Mouse (Mus musculus) C2C12 (cell line): Measurements from ENCODE around the gene Sdcbp2. TPM values are rescaled to one million over a fixed set of nuclear protein-coding genes. Genes with fewer than 3 reads are reported as not detected.

Source experiments
- H3K27me3 ChIP-seq: one replicate; pipeline ENCODE4 v1.6.1; 2011; ENCODE audit not compliant: control insufficient read depth, insufficient read depth, insufficient read length
- H3K36me3 ChIP-seq: one replicate; pipeline ENCODE4 v1.6.1; 2011; ENCODE audit not compliant: control insufficient read depth, insufficient read depth
- H3K4me3 ChIP-seq: one replicate; pipeline ENCODE4 v1.5.1; 2011; ENCODE audit warnings: mild to moderate bottlenecking, control low read depth; ENCODE audit not compliant: poor library complexity, insufficient read depth, severe bottlenecking
- H3K79me2 ChIP-seq: one replicate; pipeline ENCODE4 v1.6.1; 2011; ENCODE audit not compliant: control insufficient read depth, insufficient read depth
- H3K79me3 ChIP-seq: one replicate; pipeline ENCODE4 v1.6.1; 2011; ENCODE audit warnings: low read depth, control low read depth
- H3ac ChIP-seq: one replicate; pipeline ENCODE3; 2011; ENCODE audit warnings: low read depth; ENCODE audit not compliant: control insufficient read depth, insufficient read length
- CEBPB ChIP-seq: IDR thresholded peaks from one replicate; pipeline ENCODE4 v1.6.1; 2011; ENCODE audit warnings: low read depth, mild to moderate bottlenecking, control low read depth, moderate library complexity
- CTCF ChIP-seq: IDR thresholded peaks from one replicate; pipeline ENCODE4 v1.5.1; 2011; ENCODE audit not compliant: control insufficient read depth, insufficient read depth, insufficient read length
- FOSL1 ChIP-seq: IDR thresholded peaks from one replicate; pipeline ENCODE4 v1.8.0; 2011; ENCODE audit warnings: mild to moderate bottlenecking, low read length; ENCODE audit not compliant: poor library complexity, insufficient read depth, severe bottlenecking
- MAX ChIP-seq: IDR thresholded peaks from one replicate; pipeline ENCODE4 v1.6.1; 2011; ENCODE audit warnings: mild to moderate bottlenecking, control low read depth
- MYOD1 ChIP-seq: IDR thresholded peaks from one replicate; pipeline ENCODE4 v1.6.1; 2011; ENCODE audit warnings: low read depth; ENCODE audit not compliant: control insufficient read depth, insufficient read length
- MYOG ChIP-seq: IDR thresholded peaks from one replicate; pipeline ENCODE4 v1.6.1; 2011; ENCODE audit not compliant: control insufficient read depth, insufficient read length; ENCODE audit errors: extremely low read depth
- USF1 ChIP-seq: IDR thresholded peaks from one replicate; pipeline ENCODE4 v1.6.1; 2011; ENCODE audit warnings: low read depth, mild to moderate bottlenecking, control low read depth, moderate library complexity
- long read RNA-seq, 2 experiments: library from polyadenylated mRNA; unstranded; transcript quantifications; one replicate each; pipeline ENCODE4 v2.0.0; 2019 to 2020
- polyA plus RNA-seq: library from polyadenylated mRNA; unstranded; fragments of >200 nt; fragmentation: generic; extraction: Trizol; gene quantifications from one replicate; pipeline ENCODE4 v1.2.1, GENCODE M21; 2012; ENCODE audit warnings: missing spikeins

The Sdcbp2 gene
- 0.30 TPM for polyA plus RNA-seq
- long read RNA-seq, experiment 1: 0 reads
- long read RNA-seq, experiment 2, partial matches to known transcripts: 0 of 1 reads
- long read RNA-seq, experiment 2, other reads (novel, unspliced or antisense): 0 of 1 reads

DNA sequence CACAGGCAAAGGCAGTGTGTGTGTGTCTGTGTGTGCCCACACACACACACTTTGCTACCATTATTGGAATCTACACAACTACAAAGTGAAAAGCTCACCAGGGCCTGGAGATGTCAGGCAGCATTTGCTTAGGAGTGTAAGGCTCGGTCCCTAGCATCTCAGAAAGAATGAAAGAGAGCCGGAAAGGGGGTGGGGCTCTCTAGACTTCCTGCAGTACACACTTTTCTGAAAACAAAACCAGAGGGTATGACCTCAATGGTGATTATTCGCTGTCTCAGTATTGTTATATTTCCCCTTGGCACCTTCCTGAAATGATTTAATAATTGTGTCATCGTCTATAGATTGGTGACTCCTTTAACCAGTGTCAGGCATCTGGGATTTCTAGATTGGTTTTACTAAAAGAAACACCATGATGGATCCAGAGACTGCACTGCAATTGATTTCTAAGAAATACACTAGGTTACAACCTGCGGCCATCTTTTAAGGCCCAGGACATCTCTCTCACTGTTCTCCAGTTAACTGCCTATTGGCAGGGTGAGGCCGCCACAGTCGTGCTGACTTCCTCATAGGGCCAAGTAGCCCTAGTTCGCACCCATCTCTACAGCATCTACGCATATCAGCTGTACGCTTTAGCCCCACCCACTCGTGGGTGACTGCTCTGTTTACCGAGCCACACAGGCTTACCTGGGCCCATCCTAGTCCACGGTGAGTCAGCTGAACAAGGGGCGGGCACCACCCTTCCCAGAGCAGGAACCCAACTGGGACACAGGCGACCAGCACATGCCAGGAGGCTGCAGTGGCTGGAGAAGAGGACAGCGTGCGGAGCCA is at the start of gene Sdcbp2:
TSS of gene Sdcbp2 (plus strand) at position 750 of the 828 bp plus-strand sequence.
- TF ChIP-seq CEBPB: no peak
- no peak for TF ChIP-seq CTCF
- no peak for TF ChIP-seq MYOG
- TF ChIP-seq FOSL1: no peak
- no peak for TF ChIP-seq MYOD1
- TF ChIP-seq USF1: no peak
- no peak for TF ChIP-seq MAX
- Histone ChIP-seq H3K4me3 (no peak within 1 kb of the TSS), H3ac (no peak within 1 kb of the TSS), H3K79me3 (no peaks in the 10 kb centered on the region), H3K36me3 (no peaks in the 10 kb centered on the region), H3K79me2 (no peaks in the 10 kb centered on the region), H3K27me3 (peaks cover 8% of the 10 kb centered on the region)

DNA sequence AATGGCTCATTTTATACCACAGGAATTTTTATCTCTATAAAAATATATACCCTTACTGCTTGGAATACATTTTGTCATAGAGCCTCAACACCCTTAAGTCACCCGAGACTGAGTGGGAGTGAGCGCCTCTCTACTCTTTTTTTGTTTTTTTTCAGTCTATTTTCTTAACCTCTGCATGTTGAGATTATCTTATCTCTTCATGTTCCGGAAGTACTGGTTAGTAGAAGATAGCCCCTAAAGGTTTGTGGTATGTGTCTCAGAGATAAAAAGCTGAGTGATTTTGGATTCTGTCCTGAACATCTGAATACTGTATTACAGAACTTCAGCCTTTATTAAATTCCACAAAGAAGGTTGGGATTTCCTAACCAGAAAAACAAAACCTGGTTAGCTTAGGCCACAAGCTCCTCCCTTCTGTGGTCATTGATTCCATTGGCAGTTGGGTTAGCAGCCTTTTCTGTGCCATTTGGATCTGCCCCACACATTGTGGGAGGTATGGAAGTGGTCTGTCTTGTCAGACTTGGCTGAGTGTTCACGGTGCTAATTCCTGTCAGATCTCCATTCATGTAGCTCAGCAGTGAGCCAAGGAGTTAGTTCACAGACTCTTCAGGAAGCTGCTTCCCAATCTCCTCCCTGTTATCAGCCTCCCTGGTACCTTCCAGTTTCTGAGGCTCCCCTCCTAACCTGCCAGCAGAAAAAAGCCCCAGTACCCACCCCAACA is 47.9 kb upstream of the Sdcbp2 start:
- no peaks in the 10 kb centered on the region for H3K27me3 ChIP-seq
- H3K4me3 ChIP-seq: no peak overlapping the region
- H3K79me3 ChIP-seq: no peaks in the 10 kb centered on the region
- H3ac ChIP-seq: no peak overlapping the region
- no peak for TF ChIP-seq MYOD1
- no peak for TF ChIP-seq USF1
- no peak for TF ChIP-seq FOSL1
- no peak for TF ChIP-seq MAX
- no peak for TF ChIP-seq CEBPB
- TF ChIP-seq CTCF: no peak
- no peak for TF ChIP-seq MYOG
- no peaks in the 10 kb centered on the region for H3K79me2 ChIP-seq
- peaks cover under 1% of the 10 kb centered on the region for H3K36me3 ChIP-seq

- TF ChIP-seq FOSL1: no peak
- no peak for TF ChIP-seq MYOG
- TF ChIP-seq MAX: no peak
- TF ChIP-seq MYOD1: no peak
- no peak for TF ChIP-seq CTCF
- TF ChIP-seq CEBPB: no peak
- TF ChIP-seq USF1: no peak
- Histone ChIP-seq H3K79me3 (no peaks in the 10 kb centered on the region), H3K4me3 (no peak overlapping the region)
These were observed 46.9 kb upstream of the Sdcbp2 start for GRCm38 (mm10) chr2:151525520-151525919.

DNA sequence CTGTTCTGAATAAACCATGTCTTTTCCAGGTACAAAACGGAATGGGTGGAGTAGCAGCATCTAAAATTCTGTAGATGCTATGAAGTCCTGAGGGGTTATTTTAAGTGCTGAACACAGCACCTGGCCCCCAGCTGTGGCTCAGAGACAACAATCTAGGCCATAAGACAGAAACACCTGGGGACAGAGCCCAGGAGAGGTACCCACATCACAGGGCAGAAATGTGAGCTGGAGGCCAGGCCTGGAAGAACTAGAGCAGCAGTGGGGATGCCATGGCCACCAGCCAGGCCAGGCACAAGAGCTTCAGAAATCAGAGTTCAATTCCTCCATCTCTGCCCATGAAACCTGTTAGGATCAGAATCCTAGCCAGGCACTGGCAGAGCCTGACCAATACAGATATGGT is 44.4 kb upstream of the Sdcbp2 start:
- Histone ChIP-seq H3K79me3 (no peaks in the 10 kb centered on the region), H3K27me3 (no peaks in the 10 kb centered on the region), H3K4me3 (no peak overlapping the region), H3K79me2 (no peaks in the 10 kb centered on the region), H3ac (no peak overlapping the region), H3K36me3 (no peaks in the 10 kb centered on the region)
- TF ChIP-seq MAX: no peak
- no peak for TF ChIP-seq MYOD1
- TF ChIP-seq USF1: no peak
- no peak for TF ChIP-seq FOSL1

More at GRCm38 (mm10) chr2:151525520-151525919, 46.9 kb upstream of the Sdcbp2 start:
- Histone ChIP-seq H3K79me2 (no peaks in the 10 kb centered on the region), H3ac (no peak overlapping the region), H3K36me3 (no peaks in the 10 kb centered on the region), H3K27me3 (no peaks in the 10 kb centered on the region)

DNA sequence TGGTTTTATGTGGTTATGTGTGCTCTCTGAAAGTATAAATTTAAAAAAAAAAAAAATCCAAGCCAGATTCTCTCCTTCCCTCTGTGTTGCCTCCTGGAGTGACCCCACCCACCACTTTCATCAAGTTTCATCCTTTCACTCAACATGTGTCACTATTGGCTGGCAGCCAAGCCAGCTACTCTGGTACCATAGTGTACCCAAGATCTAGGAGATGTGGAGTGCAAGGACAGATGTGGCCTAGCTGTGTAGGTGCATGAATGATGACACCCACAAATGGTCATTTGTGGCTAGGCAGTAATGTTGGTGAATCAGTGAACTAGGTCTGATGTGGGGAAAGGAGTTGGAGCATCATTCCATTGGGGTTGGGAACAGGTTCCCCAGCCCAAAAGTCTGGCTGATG is 43.3 kb upstream of the Sdcbp2 start:
- Histone ChIP-seq H3ac (no peak overlapping the region), H3K79me2 (no peaks in the 10 kb centered on the region), H3K27me3 (no peaks in the 10 kb centered on the region), H3K36me3 (no peaks in the 10 kb centered on the region), H3K4me3 (no peak overlapping the region), H3K79me3 (no peaks in the 10 kb centered on the region)
- TF ChIP-seq CTCF: no peak
- no peak for TF ChIP-seq USF1
- no peak for TF ChIP-seq MYOG
- peak; percentile 73 for TF ChIP-seq MAX
- peak; percentile 53 for TF ChIP-seq CEBPB
- peak; percentile 15 for TF ChIP-seq FOSL1
- peak; percentile 92 for TF ChIP-seq MYOD1
